Mouse (Mus musculus) heart, embryonic 14.5 days (tissue): ENCODE measurements around the gene Nadk. TPM values are rescaled to one million over a fixed set of nuclear protein-coding genes. Genes with fewer than 3 reads are reported as not detected.

Experiments used
- ATAC-seq: fragments of 200-750 bp; cut with Nextera tagmentation; 2 replicates; pipeline ENCODE4 v1.8.0; 2017; ENCODE audit warnings: low read depth, moderate TSS enrichment; ENCODE audit not compliant: insufficient number of reproducible peaks, insufficient read depth, low FRiP score
- H3K27ac ChIP-seq, 2 experiments: fragments of 200-500 bp in 1 of 2; fragments of 300-500 bp in 1 of 2; sonication (generic) in 1 of 2; replicated peaks in 1 of 2; 2 replicates each; pipeline ENCODE4 v1.5.1; 2012 to 2014; ENCODE audit warnings: low read depth in 2 of 2, low read length in 2 of 2, control low read depth in 1 of 2, mild to moderate bottlenecking in 1 of 2, mixed read lengths in 1 of 2; ENCODE audit not compliant: control insufficient read depth in 1 of 2, insufficient read depth in 1 of 2
- H3K27me3 ChIP-seq: fragments of 300-500 bp; sonication (generic); 2 replicates; pipeline ENCODE4 v1.6.1; 2014; ENCODE audit warnings: mild to moderate bottlenecking, low read length, control low read depth; ENCODE audit not compliant: control insufficient read depth, insufficient read depth
- H3K36me3 ChIP-seq: fragments of 300-500 bp; sonication (generic); 2 replicates; pipeline ENCODE4 v1.6.1; 2014; ENCODE audit warnings: mild to moderate bottlenecking, control low read depth, low read length, mixed read lengths; ENCODE audit not compliant: control insufficient read depth, insufficient read depth
- H3K4me1 ChIP-seq, 2 experiments: fragments of 200-500 bp in 1 of 2; fragments of 300-500 bp in 1 of 2; sonication (generic) in 1 of 2; 2 replicates each; pipeline ENCODE4 v1.6.1; 2012 to 2014; ENCODE audit warnings: low read length in 2 of 2, control low read depth in 1 of 2, mixed read lengths in 1 of 2; ENCODE audit not compliant: control insufficient read depth in 2 of 2, insufficient read depth in 2 of 2
- H3K4me2 ChIP-seq: fragments of 300-500 bp; sonication (generic); 2 replicates; pipeline ENCODE4 v1.6.1; 2014; ENCODE audit warnings: mild to moderate bottlenecking, low read length
- H3K4me3 ChIP-seq, 2 experiments: fragments of 200-500 bp in 1 of 2; fragments of 300-500 bp in 1 of 2; sonication (generic) in 1 of 2; 2 replicates each; pipeline ENCODE4 v1.5.1; 2012 to 2014; ENCODE audit warnings: low read length in 2 of 2, mild to moderate bottlenecking in 2 of 2, control low read depth in 1 of 2, low read depth in 1 of 2, moderate library complexity in 1 of 2; ENCODE audit not compliant: control insufficient read depth in 1 of 2, insufficient read depth in 1 of 2
- H3K9ac ChIP-seq: fragments of 300-500 bp; sonication (generic); 2 replicates; pipeline ENCODE4 v1.6.1; 2014; ENCODE audit warnings: mild to moderate bottlenecking, low read length
- H3K9me3 ChIP-seq: fragments of 300-500 bp; sonication (generic); 2 replicates; pipeline ENCODE4 v1.6.1; 2016; ENCODE audit warnings: low read length, control low read depth; ENCODE audit not compliant: control insufficient read depth
- WGBS: fragments of 180-500 bp; shearing (Covaris S2); extraction: QIAGEN DNeasy Blood & Tissue Kit; methylation state at CpG from one replicate; pipeline ENCODE4 v1.1.7; 2014; 5-methylcytosine and 5-hydroxymethylcytosine counted together
- polyA plus RNA-seq: library from polyadenylated mRNA; unstranded; fragments of >200 nt; fragmentation: Nextera tagmentation; extraction: Ambion mirVana; gene quantifications from 2 replicates; pipeline ENCODE4 v1.2.1, GENCODE M21; 2014

The Nadk gene
- 49.9 and 51.4 TPM in 2 replicates for polyA plus RNA-seq

DNA sequence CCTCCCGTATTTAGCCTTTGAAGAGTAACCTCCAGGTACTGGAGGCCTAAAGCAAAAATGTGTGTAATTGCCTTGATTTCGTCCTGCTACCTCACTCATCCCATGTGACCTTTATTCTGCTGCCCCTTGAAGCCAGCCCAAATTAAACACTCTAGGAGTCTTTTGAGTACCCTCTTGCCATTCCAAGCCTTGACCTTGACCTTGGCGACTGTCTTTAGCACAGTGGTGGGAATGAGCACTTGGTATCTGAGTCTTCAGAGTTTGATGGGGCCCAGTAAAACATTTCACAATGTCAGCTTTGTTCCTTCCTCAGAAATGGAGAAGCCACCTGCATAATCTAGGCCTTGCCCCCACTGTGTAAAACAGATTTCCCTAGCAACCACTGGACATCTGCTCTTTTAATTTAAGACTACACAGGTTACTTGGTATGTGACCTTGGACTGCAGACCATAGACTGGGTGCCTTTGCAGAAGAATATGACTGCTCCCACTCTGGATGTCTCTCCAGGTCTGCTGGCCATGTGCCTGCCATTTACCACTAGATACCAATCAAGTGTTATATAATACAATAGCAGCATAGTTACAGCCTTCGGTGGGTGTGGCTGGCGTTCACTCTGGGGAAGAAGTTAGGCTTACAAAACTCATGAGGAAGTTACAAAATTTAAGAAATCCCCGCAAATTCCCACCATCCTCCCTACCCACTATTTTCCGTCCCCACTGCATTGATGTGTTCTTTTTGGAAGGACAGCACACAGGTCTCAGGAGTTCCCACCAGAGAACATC, at the start of gene Nadk:
Gene Nadk, plus strand, starts transcription at position 718 of the 782 bp plus-strand sequence.
- H3K4me2 ChIP-seq, result peak within 1 kb of the TSS; percentile 94
- H3K4me1 ChIP-seq, result peaks cover 29 to 54% of the 10 kb centered on the region in 2 experiments
- H3K9ac ChIP-seq, result peak within 1 kb of the TSS; percentile 64
- H3K27ac ChIP-seq, result peak within 1 kb of the TSS; percentile 78 to 92
- ATAC-seq, result no peak
- H3K27me3 ChIP-seq, result no peaks in the 10 kb centered on the region
- peaks cover 48% of the 10 kb centered on the region for H3K36me3 ChIP-seq
- peak within 1 kb of the TSS; percentile 36 to 78 for H3K4me3 ChIP-seq
- WGBS, result 73% methylated on average over 7 of the region's 7 CpGs
- H3K9me3 ChIP-seq, result no peaks in the 10 kb centered on the region

DNA sequence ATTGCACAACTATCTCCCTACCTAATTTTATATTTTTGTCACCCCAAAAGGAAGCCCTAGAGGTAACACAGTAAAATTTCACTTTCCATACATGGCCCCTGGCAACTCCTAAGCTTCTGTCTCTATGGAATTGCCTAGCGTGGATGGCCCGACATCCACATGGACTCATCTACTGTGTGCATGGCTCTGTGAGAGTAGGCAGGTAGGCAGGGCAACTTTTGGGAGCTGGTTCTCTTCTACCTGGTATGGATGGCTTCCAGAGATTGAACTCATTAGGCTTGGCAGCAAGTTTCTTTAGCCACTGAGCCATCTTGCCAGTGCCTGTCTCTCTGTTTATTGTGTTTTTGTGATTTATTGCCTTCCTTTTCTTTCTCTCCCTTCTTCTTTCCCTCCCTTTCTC, 47.4 kb upstream of the Nadk start:
- Histone ChIP-seq H3K9me3 (no peaks in the 10 kb centered on the region), H3K4me2 (no peak overlapping the region), H3K36me3 (peaks cover 16% of the 10 kb centered on the region; the same call in 1 of the 2 replicates), H3K4me1 (0 out of 4 replicates have a peak, but pooled peaks cover 0 to 3% of the 10 kb centered on the region in 2 experiments), H3K9ac (no peak overlapping the region), H3K27me3 (no peaks in the 10 kb centered on the region), H3K27ac (no peak overlapping the region), H3K4me3 (no peak overlapping the region)
- whole genome bisulfite sequencing, result 86% methylated on average over 2 of the region's 2 CpGs
- ATAC-seq, result no peak

DNA sequence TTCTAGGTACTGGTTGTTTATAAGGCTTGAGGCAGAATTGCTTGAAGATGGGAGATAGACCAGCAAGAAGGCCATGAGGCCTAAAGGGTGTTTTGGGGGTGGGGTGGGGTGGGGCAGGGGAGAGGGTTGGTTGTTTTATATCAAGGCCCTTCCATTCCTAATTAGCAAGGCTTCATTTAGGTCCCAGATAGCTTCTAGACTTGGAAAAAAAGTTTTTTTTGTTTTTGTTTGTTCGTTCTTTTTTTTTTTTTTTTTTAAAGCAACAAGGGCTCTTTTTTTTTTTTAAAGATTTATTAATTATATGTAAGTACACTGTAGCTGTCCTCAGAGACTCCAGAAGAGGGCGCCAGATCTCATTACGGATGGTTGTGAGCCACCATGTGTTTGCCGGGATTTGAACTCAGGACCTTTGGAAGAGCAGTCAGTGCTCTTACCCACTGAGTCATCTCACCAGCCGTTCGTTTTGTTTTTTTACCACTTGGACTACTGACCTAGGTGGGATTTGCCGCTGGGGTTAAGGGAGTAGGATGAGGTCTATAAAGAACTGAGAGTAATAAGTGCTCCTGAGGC, 44.1 kb upstream of the Nadk start:
- H3K4me3 ChIP-seq, result no peak overlapping the region
- H3K9ac ChIP-seq, result no peak overlapping the region
- H3K4me2 ChIP-seq, result no peak overlapping the region
- 88% methylated on average over 7 of the region's 7 CpGs for WGBS
- no peak overlapping the region for H3K27ac ChIP-seq
- H3K4me1 ChIP-seq, result no peaks in the 10 kb centered on the region
- H3K36me3 ChIP-seq, result peaks cover 25% of the 10 kb centered on the region
- H3K9me3 ChIP-seq, result no peaks in the 10 kb centered on the region
- no peaks in the 10 kb centered on the region for H3K27me3 ChIP-seq
- no peak for ATAC-seq

DNA sequence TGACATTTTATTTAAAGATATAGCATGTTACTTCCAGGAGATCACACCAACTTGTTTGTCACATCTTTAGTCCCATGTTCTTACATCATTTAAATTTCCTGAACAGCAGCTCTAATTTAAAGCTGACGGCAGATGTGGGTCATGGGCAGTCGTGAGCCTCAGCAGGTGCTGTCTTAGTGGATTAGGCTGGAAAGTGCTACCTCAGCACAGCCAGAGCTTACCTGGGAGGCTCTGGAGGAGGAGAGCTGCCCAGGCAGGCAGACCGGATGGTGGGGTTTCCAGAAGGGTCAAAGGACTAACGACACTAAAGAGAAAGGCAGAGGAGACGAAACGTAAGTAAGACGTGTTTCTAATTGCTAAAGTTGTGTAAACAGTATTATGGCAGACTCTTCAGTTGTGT, 39.9 kb upstream of the Nadk start:
- WGBS, result 87% methylated on average over 7 of the region's 7 CpGs
- no peak overlapping the region for H3K4me3 ChIP-seq
- no peaks in the 10 kb centered on the region for H3K27me3 ChIP-seq
- H3K9ac ChIP-seq, result no peak overlapping the region
- no peaks in the 10 kb centered on the region for H3K9me3 ChIP-seq
- no peak for ATAC-seq
- no peak overlapping the region for H3K4me2 ChIP-seq
- peaks cover 45% of the 10 kb centered on the region for H3K36me3 ChIP-seq
- H3K27ac ChIP-seq, result no peak overlapping the region
- H3K4me1 ChIP-seq, result no peaks in the 10 kb centered on the region

DNA sequence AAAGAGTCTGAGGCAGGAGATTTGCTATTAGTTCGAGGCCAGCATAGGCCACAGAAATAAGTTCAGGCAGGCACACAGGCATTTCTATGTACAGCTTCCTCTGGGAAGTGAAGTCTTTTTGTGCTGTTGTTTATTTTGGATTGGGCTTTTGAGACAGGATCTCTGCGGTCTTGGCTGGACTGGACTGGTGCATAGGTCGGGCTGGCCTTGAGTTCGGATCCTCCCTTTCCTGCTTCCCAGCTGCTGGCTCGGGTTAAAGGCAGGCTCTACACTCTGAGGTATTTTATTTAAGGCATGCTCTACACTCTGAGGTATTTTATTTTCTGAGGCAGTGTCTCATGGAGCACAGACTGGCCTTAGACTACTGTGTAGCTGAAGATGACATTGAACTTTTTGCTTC, 36.4 kb upstream of the Nadk start:
- Histone ChIP-seq H3K36me3 (peaks cover 67% of the 10 kb centered on the region), H3K27me3 (no peaks in the 10 kb centered on the region), H3K4me2 (no peak overlapping the region), H3K9me3 (no peaks in the 10 kb centered on the region), H3K4me1 (no peaks in the 10 kb centered on the region), H3K27ac (no peak overlapping the region), H3K9ac (no peak overlapping the region), H3K4me3 (no peak overlapping the region)
- WGBS, result 63% methylated on average over 5 of the region's 5 CpGs
- no peak for ATAC-seq

DNA sequence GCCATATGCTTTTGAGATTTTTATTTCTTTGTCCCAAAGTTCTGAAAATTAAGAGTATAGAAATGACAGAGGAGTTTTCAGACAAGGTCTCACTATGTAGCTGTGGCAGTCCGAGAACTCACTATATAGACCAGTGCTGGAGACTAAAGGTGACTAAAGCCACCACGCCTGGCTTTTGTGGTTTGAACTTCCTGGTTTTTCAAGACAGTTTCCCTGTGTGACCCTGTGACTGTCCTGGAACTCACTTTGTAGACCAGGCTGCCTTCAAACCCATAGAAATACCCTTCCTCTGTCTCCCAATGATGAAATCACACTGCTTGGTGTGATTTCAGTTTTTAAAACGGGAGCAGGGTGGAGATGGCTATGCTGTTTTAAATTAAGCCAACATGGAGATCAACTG, 32.9 kb upstream of the Nadk start:
- Histone ChIP-seq H3K9me3 (no peaks in the 10 kb centered on the region), H3K9ac (no peak overlapping the region), H3K27me3 (no peaks in the 10 kb centered on the region), H3K4me2 (no peak overlapping the region), H3K36me3 (peaks cover 80% of the 10 kb centered on the region), H3K27ac (no peak overlapping the region), H3K4me1 (no peaks in the 10 kb centered on the region), H3K4me3 (no peak overlapping the region)
- no peak for ATAC-seq
- 88% methylated on average over 3 of the region's 3 CpGs for WGBS

DNA sequence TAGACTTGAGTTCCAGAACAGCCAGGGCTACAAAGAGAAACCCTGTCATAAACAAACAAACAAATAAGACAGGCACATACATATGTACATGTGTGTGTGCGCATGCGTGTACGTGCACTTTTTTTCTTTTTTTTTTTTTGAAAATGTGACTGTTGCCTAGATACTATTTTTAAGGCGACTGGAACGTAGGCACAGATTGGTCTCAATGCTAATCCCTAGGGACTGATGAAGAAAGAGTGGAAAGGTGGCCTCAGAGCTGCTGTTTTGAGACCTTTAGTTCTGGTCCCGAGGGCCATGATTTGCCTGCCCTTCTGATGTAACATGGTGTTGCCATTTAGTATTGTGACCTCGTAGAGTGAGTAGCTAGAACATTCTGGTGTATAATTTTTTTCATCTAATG, 12.2 kb upstream of the Nadk start:
- H3K4me2 ChIP-seq, result no peak overlapping the region
- no peak overlapping the region for H3K9ac ChIP-seq
- no peaks in the 10 kb centered on the region for H3K9me3 ChIP-seq
- no peak overlapping the region for H3K4me3 ChIP-seq
- 91% methylated on average over 7 of the region's 7 CpGs for WGBS
- H3K27me3 ChIP-seq, result no peaks in the 10 kb centered on the region
- H3K4me1 ChIP-seq, result no peaks in the 10 kb centered on the region
- H3K27ac ChIP-seq, result no peak overlapping the region
- ATAC-seq, result no peak
- peaks cover 93% of the 10 kb centered on the region for H3K36me3 ChIP-seq
